Mouse (Mus musculus): ENCODE data around the gene Calr4.

- TF ChIP-seq CTCF (IDR thresholded peaks at IDR 0.05; ENCODE audit: low read depth) (no peak), EP300 (IDR thresholded peaks at IDR 0.05; ENCODE audit: low read depth) (no peak)
Observed at GRCm38 (mm10) chr4:109210253-109210652, 24.0 kb upstream of the Calr4 start.

All from liver, postnatal 0 days (tissue).